Mouse (Mus musculus) gastrocnemius, adult 8-10 months (tissue): ENCODE results near the gene Apln. TPM values are rescaled to one million over a fixed set of nuclear protein-coding genes. Genes with fewer than 3 reads are reported as not detected.
A peak's percentile ranks its signal among the peaks of the same experiment; 100 is the strongest.

Experiments used
- DNase-seq, 2 experiments: peaks; one replicate each; pipeline ENCODE4 v3.0.0; 2022; ENCODE audit warnings: low spot score in 2 of 2
- total RNA-seq, 4 experiments: library from RNA; stranded (reverse); gene quantifications; 2 replicates each; pipeline ENCODE4 v1.2.4; 2022

Apln gene
- total RNA-seq = under 1 TPM; 0.21 to 0.54 (median 0.30) TPM

- DNase-seq = peak in 1 of 2 experiments; percentile 16
Measured at GRCm38 (mm10) chrX:48034144-48035113, at the start of gene Apln. Gene Apln (minus strand): TSS chrX:48034853.

- DNase-seq = no peak
Measured at GRCm38 (mm10) chrX:48082364-48082763, 47.7 kb upstream of the Apln start.

DNA sequence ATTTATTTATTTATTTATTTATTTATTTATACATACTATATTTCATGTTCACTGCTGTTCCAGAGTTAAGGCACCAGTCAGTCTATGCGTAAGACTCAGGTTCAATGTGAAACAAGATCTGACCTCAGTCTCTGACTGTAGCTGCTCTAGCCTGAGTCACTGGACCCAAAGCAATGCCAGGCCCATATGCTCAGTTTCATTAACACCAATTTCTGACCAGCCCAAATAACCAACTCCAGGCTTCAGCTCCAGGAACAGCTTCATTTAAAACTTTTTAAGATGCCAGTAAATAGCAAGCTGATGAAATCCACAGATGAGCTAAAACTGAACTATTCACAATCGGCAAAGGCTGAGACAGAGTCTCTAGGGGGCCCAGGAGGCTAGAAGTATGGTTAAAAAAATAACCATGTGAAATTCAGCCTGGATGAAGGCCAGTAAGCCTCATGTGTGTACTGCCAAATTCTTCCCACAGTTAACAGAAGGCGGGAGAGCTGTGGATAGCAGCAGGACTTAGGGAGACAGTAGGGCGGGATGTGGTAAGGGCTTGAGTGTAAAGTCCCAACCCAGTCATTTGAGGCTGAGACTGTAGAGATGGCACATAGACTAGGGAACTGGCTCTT is 42.3 kb upstream of the Apln start:
- DNase-seq = peak; percentile 4 to 5

DNA sequence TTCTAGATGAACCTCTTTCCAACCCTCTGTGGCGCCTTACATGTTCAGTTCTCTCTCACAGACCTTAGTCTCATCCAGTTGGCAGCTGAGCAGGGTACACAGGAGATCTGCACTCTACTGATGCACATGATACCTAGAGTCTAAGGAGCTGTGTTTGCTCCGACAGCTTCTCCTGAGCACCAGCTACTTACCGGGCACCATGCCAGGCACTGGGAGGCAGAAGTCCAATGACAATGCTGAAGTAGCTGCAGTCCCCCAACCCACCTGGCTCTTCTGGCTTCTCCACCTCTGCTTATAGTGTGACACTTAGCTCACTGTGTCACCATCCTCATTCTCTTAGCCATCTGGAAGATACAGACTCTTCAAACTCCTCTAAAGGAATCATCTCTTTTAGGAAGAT is 40.0 kb upstream of the Apln start:
- DNase-seq = no peak

DNA sequence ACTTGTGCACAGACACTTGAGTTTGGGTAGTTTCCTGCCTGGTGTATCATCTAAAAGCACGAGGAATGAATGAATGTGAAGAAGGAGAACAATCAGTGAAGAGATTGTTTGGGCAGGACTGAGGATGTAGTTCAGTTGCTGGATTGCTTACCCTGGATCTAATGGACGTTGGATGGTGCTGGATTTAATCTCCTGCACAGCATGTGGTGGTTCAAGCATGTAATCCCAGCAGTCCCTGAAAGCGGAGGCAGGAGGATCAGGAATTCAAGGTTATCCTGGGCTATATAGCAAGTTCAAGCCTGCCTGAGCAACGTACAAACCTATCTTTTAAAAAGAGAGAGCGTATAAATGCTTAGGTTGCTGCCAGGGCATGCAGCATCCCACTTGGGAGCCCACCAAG is 37.7 kb upstream of the Apln start:
- DNase-seq = no peak

DNA sequence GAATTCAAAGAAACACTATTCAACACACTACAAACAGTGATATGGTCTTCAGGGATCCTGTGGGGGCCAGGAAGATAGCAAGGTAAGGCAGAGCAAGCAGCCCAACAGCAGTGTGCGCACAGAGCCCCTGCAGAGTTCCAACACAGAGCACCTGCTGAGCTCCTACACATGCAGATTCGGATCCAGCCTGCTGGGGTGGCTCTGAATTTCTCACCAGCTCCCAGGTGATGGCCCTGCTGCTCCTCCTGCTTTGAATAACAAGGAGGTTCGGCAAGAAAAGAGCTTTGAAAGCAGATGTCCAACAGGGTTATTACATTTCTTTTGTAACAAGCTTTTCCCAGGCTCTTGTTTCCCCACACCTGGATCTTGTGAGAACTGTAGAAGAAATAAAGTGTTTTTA is 37.3 kb upstream of the Apln start:
- DNase-seq = no peak

GRCm38 (mm10) chrX:48066891-48067290 is 32.2 kb upstream of the Apln start:
- DNase-seq = no peak

DNA sequence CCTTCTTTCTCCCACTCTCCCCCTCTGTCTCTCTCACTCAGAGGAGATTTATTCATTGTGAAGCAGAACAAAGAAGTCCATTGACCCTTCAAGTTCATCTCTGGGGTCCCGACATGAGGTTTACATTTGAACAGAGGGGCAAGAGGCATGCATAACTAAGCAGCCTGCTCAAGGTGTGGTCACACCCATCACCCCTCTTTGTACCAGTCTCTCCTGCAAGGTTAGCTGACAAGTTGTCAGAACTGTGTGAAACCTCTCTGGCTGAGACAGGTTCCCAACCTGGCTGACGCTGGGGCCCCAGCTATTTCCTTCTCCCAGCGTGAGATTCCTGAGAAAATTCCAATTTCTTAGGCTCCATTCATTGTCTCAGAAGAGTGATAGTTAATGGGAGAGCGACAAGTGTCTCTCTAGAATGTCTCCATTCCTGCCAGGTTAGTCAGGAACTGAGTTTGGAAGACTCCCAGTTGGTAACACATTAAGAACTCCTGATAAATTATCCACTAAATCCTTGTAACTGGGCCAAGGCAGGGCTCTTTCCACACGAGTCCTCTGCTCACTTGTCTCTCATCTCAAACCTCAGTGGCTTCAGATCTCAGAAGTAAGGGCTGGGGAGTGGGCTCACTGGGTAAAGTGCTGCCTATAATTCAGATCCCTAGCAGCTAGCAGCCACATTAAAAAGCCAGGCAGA is 29.7 kb upstream of the Apln start:
- DNase-seq = no peak

- no peak for DNase-seq
Measured at GRCm38 (mm10) chrX:48062481-48062880, 27.8 kb upstream of the Apln start.

DNA sequence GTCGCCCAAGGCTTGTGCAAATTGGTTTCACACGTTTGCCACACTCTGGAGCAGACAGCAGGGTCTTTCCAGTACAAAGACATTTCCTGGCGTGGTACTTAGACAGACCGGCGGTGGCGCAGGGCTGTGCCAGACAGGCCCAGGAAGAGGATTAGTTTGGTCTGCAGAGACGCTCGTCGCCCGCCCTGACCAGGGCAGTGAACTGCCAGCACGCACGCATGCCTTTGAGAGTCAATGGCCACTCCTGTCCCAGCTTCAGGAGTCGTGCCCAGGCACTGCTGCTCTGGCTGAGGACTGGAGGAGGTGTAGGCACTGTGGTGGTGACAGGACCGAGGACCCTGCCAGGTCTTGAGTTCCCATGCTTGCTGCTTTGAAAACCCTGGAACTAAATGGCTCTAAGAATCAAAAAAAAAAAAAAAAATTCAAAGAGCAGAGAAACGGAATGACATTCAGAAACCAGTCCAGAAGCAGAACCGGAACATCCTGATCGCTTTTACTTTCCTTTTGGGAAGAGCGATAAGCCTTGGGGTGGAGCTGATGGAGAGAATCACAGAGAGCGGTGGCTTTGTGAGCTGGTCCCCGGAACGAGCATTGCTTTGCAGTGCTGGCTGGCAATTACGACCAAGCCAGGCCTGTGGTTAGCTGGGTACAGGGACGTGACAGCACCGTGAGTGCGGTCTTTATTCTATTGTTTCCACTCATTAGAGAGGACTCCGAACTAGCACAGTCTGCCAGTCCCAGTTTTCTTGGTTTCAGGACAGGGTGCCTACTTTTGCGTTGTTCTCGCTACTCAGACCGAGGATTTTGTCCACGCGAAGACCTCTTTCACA is 19.7 kb upstream of the Apln start:
- DNase-seq = peak in 1 of 2 experiments; percentile 29

- no peak for DNase-seq
Measured at GRCm38 (mm10) chrX:48053743-48054142, 19.1 kb upstream of the Apln start.

DNA sequence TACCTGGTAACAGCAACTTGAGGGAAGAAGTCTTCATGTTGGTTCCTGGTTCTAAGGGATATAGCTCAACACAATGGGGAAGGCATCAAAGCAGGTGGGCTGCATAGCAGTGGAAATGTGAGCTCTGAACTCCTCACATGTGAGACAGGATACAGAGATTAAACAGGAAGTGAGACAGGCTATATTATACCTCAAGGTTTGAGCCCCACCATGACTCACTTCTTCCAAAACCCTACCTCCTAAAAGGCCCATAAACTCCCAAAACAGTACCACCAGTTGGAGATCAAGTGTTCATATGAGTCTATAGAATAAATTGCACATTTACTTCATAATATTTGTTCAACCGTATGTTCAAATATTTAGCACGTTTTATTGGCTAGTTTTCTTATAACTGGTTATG is 11.7 kb upstream of the Apln start:
- DNase-seq = no peak

GRCm38 (mm10) chrX:48044261-48044660 is 9.6 kb upstream of the Apln start:
- DNase-seq = no peak

DNA sequence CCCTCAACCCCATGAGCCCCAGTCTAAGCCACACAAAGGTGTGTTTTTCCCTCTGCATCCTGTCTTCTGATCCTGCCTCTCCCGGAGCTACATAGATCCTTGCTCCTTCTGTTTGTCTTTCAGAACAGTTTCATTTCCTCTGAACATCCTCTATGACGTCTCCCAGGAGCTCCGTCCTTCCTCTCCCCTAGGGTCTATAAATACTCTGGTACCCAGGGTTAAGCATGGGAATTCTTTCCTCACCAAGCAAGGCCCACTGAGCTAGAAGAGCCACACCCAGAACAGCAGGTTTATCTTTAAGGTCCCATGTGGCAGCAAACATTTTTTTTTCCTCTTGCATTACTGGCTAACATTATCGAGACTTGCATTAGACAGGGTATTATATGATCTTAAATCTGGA is 8.1 kb upstream of the Apln start:
- no peak for DNase-seq

- no peak for DNase-seq
Measured at GRCm38 (mm10) chrX:48040379-48040778, 5.7 kb upstream of the Apln start.

GRCm38 (mm10) chrX:48033766-48034143 is 898 bp downstream of the Apln start:
- DNase-seq = no peak

DNA sequence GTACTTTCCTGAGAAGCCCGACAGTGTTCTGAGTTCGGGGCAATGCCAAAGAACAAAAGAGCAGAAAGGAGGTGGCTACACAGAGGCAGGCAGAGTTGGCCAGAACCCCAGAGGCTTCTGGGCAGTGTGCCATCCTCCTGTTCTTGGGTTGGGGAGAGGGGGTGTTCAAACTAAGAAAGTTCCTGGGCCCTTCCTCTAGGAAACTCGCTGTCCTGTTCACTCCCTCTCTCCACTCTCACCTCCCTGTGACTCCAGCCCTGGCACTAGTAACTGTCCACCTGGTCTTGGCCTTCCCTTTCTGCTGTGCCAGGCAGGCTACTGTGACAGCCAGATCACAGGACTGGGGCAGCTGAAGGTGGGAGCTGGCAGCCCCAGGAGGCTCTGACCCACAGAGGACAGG is 1.6 kb downstream of the Apln start:
- no peak for DNase-seq

- DNase-seq = no peak
Measured at GRCm38 (mm10) chrX:48031866-48032265, 2.8 kb downstream of the Apln start.

DNA sequence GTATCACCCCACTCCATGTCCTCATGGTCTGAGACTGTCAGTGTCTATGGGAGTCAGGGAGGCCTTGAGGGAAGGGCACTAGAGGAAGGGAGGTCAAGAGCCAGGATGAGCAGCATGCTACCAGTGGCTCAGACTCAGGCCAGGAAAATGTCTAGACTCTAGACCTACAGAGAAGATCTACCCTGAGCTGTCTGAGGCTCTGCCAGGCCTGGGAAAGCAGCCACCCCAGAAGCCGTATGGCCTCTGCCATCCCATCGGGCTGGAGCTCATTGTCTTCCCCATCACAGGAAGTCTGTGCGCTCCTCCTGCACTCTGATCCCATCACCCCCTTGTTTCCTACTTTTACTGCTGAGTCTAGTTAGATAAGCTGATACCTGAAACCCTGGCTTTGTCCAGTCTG is 4.1 kb downstream of the Apln start:
- no peak for DNase-seq

DNA sequence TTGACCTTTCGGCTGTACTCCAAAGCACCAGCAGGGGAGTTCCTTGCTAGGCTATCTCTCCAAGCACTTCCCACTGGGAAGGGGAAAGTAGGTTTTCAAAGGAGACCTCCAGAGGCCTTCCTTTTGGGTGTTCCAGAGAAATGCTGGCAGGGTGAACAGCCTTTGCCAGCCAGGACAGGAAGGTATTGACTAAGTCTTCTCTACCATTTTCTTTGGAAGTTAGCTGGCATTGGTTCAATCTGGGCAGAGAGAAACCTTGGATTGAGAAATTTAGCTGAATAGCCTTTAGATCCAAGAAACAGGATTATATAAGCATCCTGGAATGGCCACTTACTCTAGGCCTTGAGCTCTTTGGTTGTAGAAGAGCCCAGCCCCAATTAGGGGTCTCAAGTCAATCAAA is 11.8 kb downstream of the Apln start:
- DNase-seq = no peak

DNA sequence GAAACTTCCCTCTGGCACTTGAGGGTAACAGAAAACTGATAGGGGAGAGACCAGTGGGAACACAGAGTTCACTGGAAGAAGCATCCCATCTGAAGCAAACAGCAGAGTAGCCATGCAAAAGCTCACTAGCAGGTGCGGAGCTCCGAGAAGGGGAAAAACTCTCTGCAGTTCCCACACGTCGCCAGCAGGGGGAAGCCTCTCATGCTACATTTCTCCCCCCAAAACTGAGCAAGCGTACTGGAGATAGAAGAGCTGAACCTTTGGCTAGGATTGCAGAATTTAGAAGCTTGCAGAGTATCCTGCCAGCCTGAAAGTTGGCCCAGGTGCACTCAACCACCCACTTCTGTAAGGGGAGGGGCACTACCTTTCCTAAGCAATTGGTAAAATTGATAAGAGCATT is 14.7 kb downstream of the Apln start:
- peak; percentile 6 to 28 for DNase-seq
